Mouse (Mus musculus): Measurements from ENCODE around the gene Bptf. TPM values are rescaled to one million over a fixed set of nuclear protein-coding genes. Genes with fewer than 3 reads are reported as not detected.

Gene Bptf
- polyA plus RNA-seq (2014; fragmentation: Illumina TruSeq; extraction: RNeasy Lipid Tissue Mini Kit (QIAGEN cat#74804); ENCODE audit: low read depth, low replicate concordance), result 18.6 TPM

GRCm38 (mm10) chr11:107131749-107132421 is at the start of gene Bptf:
Bptf (minus strand) TSS chr11:107132127.

GRCm38 (mm10) chr11:107025411-107026321 is 106.3 kb downstream of the Bptf start, which contains the start of gene 1810010H24Rik:
1810010H24Rik (plus strand) TSS chr11:107025681.

GRCm38 (mm10) chr11:106999151-106999948 is 132.6 kb downstream of the Bptf start, which contains the start of gene Kpna2:
Kpna2 (minus strand) TSS chr11:106999541.

Other genes with a start within 250 kb of the Bptf start
- gene Smurf2, start 211.4 kb downstream of the Bptf start, polyA plus RNA-seq (2014; fragmentation: Illumina TruSeq; extraction: RNeasy Lipid Tissue Mini Kit (QIAGEN cat#74804); ENCODE audit: low read depth, low replicate concordance), result 28.0 TPM
- 49.4 TPM for gene Kpna2, start 132.6 kb downstream of the Bptf start, polyA plus RNA-seq (2014; fragmentation: Illumina TruSeq; extraction: RNeasy Lipid Tissue Mini Kit (QIAGEN cat#74804); ENCODE audit: low read depth, low replicate concordance)
- 1.9 TPM for gene 1810010H24Rik, start 106.4 kb downstream of the Bptf start, polyA plus RNA-seq (2014; fragmentation: Illumina TruSeq; extraction: RNeasy Lipid Tissue Mini Kit (QIAGEN cat#74804); ENCODE audit: low read depth, low replicate concordance)
- 21.0 TPM for gene Nol11, start 57.3 kb upstream of the Bptf start, polyA plus RNA-seq (2014; fragmentation: Illumina TruSeq; extraction: RNeasy Lipid Tissue Mini Kit (QIAGEN cat#74804); ENCODE audit: low read depth, low replicate concordance)

Data from heart, adult 10 weeks (tissue).